Mouse (Mus musculus): ENCODE results near the gene Hsf2bp.

The Hsf2bp gene

GRCm38 (mm10) chr17:32031684-32032083 lies 4.5 kb downstream of the Hsf2bp start:
- no peak for DNase-seq (ENCODE audit: extremely low spot score)

- DNase-seq (ENCODE audit: extremely low spot score), result no peak
These were observed 7.8 kb downstream of the Hsf2bp start for GRCm38 (mm10) chr17:32028301-32028700.

GRCm38 (mm10) chr17:32027666-32028065 lies 8.5 kb downstream of the Hsf2bp start:
- DNase-seq (ENCODE audit: extremely low spot score), result peak; percentile 21

GRCm38 (mm10) chr17:32025386-32025785 lies 10.8 kb downstream of the Hsf2bp start:
- DNase-seq (ENCODE audit: extremely low spot score), result peak; percentile 68

- DNase-seq (ENCODE audit: extremely low spot score), result peak; percentile 39
These were observed 11.5 kb downstream of the Hsf2bp start for GRCm38 (mm10) chr17:32024671-32025073.

GRCm38 (mm10) chr17:32023088-32023487 lies 13.1 kb downstream of the Hsf2bp start:
- no peak for DNase-seq (ENCODE audit: extremely low spot score)

GRCm38 (mm10) chr17:32022551-32022950 lies 13.6 kb downstream of the Hsf2bp start:
- no peak for DNase-seq (ENCODE audit: extremely low spot score)

GRCm38 (mm10) chr17:32021981-32022380 lies 14.2 kb downstream of the Hsf2bp start:
- DNase-seq (ENCODE audit: extremely low spot score), result no peak

- no peak for DNase-seq (ENCODE audit: extremely low spot score)
These were observed 17.8 kb downstream of the Hsf2bp start for GRCm38 (mm10) chr17:32018127-32018894.

GRCm38 (mm10) chr17:32016481-32016880 lies 19.7 kb downstream of the Hsf2bp start:
- DNase-seq (ENCODE audit: extremely low spot score), result no peak

- DNase-seq (ENCODE audit: extremely low spot score), result no peak
These were observed 22.5 kb downstream of the Hsf2bp start for GRCm38 (mm10) chr17:32013659-32014058.

- no peak for DNase-seq (ENCODE audit: extremely low spot score)
These were observed 23.9 kb downstream of the Hsf2bp start for GRCm38 (mm10) chr17:32012254-32012653.

GRCm38 (mm10) chr17:32011694-32012093 lies 24.5 kb downstream of the Hsf2bp start:
- DNase-seq (ENCODE audit: extremely low spot score), result no peak

GRCm38 (mm10) chr17:32006800-32007199 lies 29.3 kb downstream of the Hsf2bp start:
- DNase-seq (ENCODE audit: extremely low spot score), result no peak

GRCm38 (mm10) chr17:32003251-32003650 lies 32.9 kb downstream of the Hsf2bp start:
- DNase-seq (ENCODE audit: extremely low spot score), result no peak

GRCm38 (mm10) chr17:31998351-31998750 lies 37.8 kb downstream of the Hsf2bp start:
- no peak for DNase-seq (ENCODE audit: extremely low spot score)

GRCm38 (mm10) chr17:31996331-31996730 lies 39.8 kb downstream of the Hsf2bp start:
- DNase-seq (ENCODE audit: extremely low spot score), result no peak

GRCm38 (mm10) chr17:31995784-31996183 lies 40.4 kb downstream of the Hsf2bp start:
- DNase-seq (ENCODE audit: extremely low spot score), result no peak

- DNase-seq (ENCODE audit: extremely low spot score), result no peak
These were observed 42.0 kb downstream of the Hsf2bp start for GRCm38 (mm10) chr17:31994132-31994531.

GRCm38 (mm10) chr17:31993354-31993753 lies 42.8 kb downstream of the Hsf2bp start:
- no peak for DNase-seq (ENCODE audit: extremely low spot score)

- no peak for DNase-seq (ENCODE audit: extremely low spot score)
These were observed 44.1 kb downstream of the Hsf2bp start for GRCm38 (mm10) chr17:31992004-31992403.

GRCm38 (mm10) chr17:31989035-31989434 lies 47.1 kb downstream of the Hsf2bp start:
- DNase-seq (ENCODE audit: extremely low spot score), result no peak

- DNase-seq (ENCODE audit: extremely low spot score), result no peak
These were observed 49.2 kb downstream of the Hsf2bp start for GRCm38 (mm10) chr17:31986915-31987314.

- DNase-seq (ENCODE audit: extremely low spot score), result peak; percentile 32
These were observed 52.7 kb downstream of the Hsf2bp start for GRCm38 (mm10) chr17:31983491-31983890.
